Mouse (Mus musculus): ENCODE measurements around the gene Rad51d. TPM values are rescaled to one million over a fixed set of nuclear protein-coding genes. Genes with fewer than 3 reads are reported as not detected.
A peak's percentile ranks its signal among the peaks of the same experiment; 100 is the strongest.

Gene Rad51d
- polyA plus RNA-seq, 1 experiment from 2014 or later = 11.7 TPM

GRCm38 (mm10) chr11:82910679-82911389 lies 20.4 kb upstream of the Rad51d start:
- Histone ChIP-seq H3K4me3 (no peak overlapping the region), H3K36me3 (peaks cover 7% of the 10 kb centered on the region), H3K27ac (no peak overlapping the region), H3K27me3 (peaks cover 11% of the 10 kb centered on the region), H3K9ac (no peak overlapping the region), H3K4me1 (peaks cover 14% of the 10 kb centered on the region), H3K9me3 (no peaks in the 10 kb centered on the region), H3K4me2 (no peak overlapping the region)
- ATAC-seq (ENCODE audit: insufficient number of reproducible peaks, insufficient read depth, low FRiP score, low TSS enrichment, low read depth) = no peak
- whole genome bisulfite sequencing = 78% methylated on average over 11 of the region's 11 CpGs

GRCm38 (mm10) chr11:82910250-82910649 lies 19.8 kb upstream of the Rad51d start, which contains the start of gene Unc45b:
Gene Unc45b, plus strand, starts transcription at chr11:82910550.
- Histone ChIP-seq H3K4me1 (peaks cover 12% of the 10 kb centered on the region), H3K4me2 (no peak within 1 kb of the TSS), H3K9me3 (no peaks in the 10 kb centered on the region), H3K9ac (no peak within 1 kb of the TSS), H3K4me3 (no peak within 1 kb of the TSS), H3K36me3 (peaks cover 13% of the 10 kb centered on the region), H3K27ac (no peak within 1 kb of the TSS), H3K27me3 (peaks cover 11% of the 10 kb centered on the region)
- WGBS = 88% methylated on average over 4 of the region's 4 CpGs
- ATAC-seq (ENCODE audit: insufficient number of reproducible peaks, insufficient read depth, low FRiP score, low TSS enrichment, low read depth) = no peak

GRCm38 (mm10) chr11:82908608-82908989 lies 18.2 kb upstream of the Rad51d start:
- Histone ChIP-seq H3K4me1 (peaks cover 7% of the 10 kb centered on the region), H3K9ac (peak overlapping the region; percentile 90), H3K36me3 (peaks cover 30% of the 10 kb centered on the region), H3K27ac (no peak overlapping the region), H3K9me3 (no peaks in the 10 kb centered on the region), H3K4me2 (peak overlapping the region; percentile 76), H3K27me3 (peaks cover 4% of the 10 kb centered on the region; the same call in 1 of the 2 replicates), H3K4me3 (peak overlapping the region; percentile 89)
- 66% methylated on average over 9 of the region's 10 CpGs for WGBS
- no peak for ATAC-seq (ENCODE audit: insufficient number of reproducible peaks, insufficient read depth, low FRiP score, low TSS enrichment, low read depth)

GRCm38 (mm10) chr11:82907651-82908607 lies 17.5 kb upstream of the Rad51d start, which contains the start of gene Nle1:
Gene Nle1, minus strand, starts transcription at chr11:82908411.
- H3K4me2 ChIP-seq = peak within 1 kb of the TSS; percentile 76
- H3K27ac ChIP-seq = no peak within 1 kb of the TSS
- H3K36me3 ChIP-seq = peaks cover 36% of the 10 kb centered on the region
- ATAC-seq (ENCODE audit: insufficient number of reproducible peaks, insufficient read depth, low FRiP score, low TSS enrichment, low read depth) = 0 out of 2 replicates have a peak, but pooled peaks have one; percentile 71
- 1% methylated on average over 73 of the region's 73 CpGs for WGBS
- peak within 1 kb of the TSS; percentile 90 for H3K9ac ChIP-seq
- no peaks in the 10 kb centered on the region for H3K9me3 ChIP-seq
- H3K27me3 ChIP-seq = no peaks in the 10 kb centered on the region
- peaks cover 7% of the 10 kb centered on the region for H3K4me1 ChIP-seq
- H3K4me3 ChIP-seq = peak within 1 kb of the TSS; percentile 89

GRCm38 (mm10) chr11:82905816-82906215 lies 15.4 kb upstream of the Rad51d start:
- H3K9ac ChIP-seq = no peak overlapping the region
- 94% methylated on average over 5 of the region's 5 CpGs for WGBS
- ATAC-seq (ENCODE audit: insufficient number of reproducible peaks, insufficient read depth, low FRiP score, low TSS enrichment, low read depth) = no peak
- peaks cover 7% of the 10 kb centered on the region for H3K4me1 ChIP-seq
- no peaks in the 10 kb centered on the region for H3K27me3 ChIP-seq
- H3K36me3 ChIP-seq = peaks cover 57% of the 10 kb centered on the region
- no peak overlapping the region for H3K4me2 ChIP-seq
- H3K27ac ChIP-seq = no peak overlapping the region
- H3K4me3 ChIP-seq = no peak overlapping the region
- no peaks in the 10 kb centered on the region for H3K9me3 ChIP-seq

GRCm38 (mm10) chr11:82904952-82905351 lies 14.5 kb upstream of the Rad51d start:
- Histone ChIP-seq H3K4me1 (peaks cover 7% of the 10 kb centered on the region), H3K27me3 (no peaks in the 10 kb centered on the region), H3K4me3 (no peak overlapping the region), H3K36me3 (peaks cover 66% of the 10 kb centered on the region), H3K9ac (no peak overlapping the region), H3K4me2 (no peak overlapping the region), H3K27ac (no peak overlapping the region), H3K9me3 (no peaks in the 10 kb centered on the region)
- WGBS = 62% methylated on average over 8 of the region's 8 CpGs
- no peak for ATAC-seq (ENCODE audit: insufficient number of reproducible peaks, insufficient read depth, low FRiP score, low TSS enrichment, low read depth)

- no peak overlapping the region for H3K9ac ChIP-seq
- H3K4me1 ChIP-seq = no peaks in the 10 kb centered on the region
- no peaks in the 10 kb centered on the region for H3K27me3 ChIP-seq
- no peak overlapping the region for H3K27ac ChIP-seq
- 92% methylated on average over 20 of the region's 20 CpGs for WGBS
- H3K4me2 ChIP-seq = no peak overlapping the region
- no peak for ATAC-seq (ENCODE audit: insufficient number of reproducible peaks, insufficient read depth, low FRiP score, low TSS enrichment, low read depth)
- H3K9me3 ChIP-seq = no peaks in the 10 kb centered on the region
- peaks cover 86% of the 10 kb centered on the region for H3K36me3 ChIP-seq
- H3K4me3 ChIP-seq = no peak overlapping the region
Observed at GRCm38 (mm10) chr11:82901606-82902310, 11.3 kb upstream of the Rad51d start.

- H3K9me3 ChIP-seq = no peaks in the 10 kb centered on the region
- no peak overlapping the region for H3K4me2 ChIP-seq
- no peaks in the 10 kb centered on the region for H3K4me1 ChIP-seq
- WGBS = 95% methylated on average over 5 of the region's 5 CpGs
- H3K27me3 ChIP-seq = no peaks in the 10 kb centered on the region
- peaks cover 68% of the 10 kb centered on the region for H3K36me3 ChIP-seq
- H3K4me3 ChIP-seq = no peak overlapping the region
- H3K27ac ChIP-seq = no peak overlapping the region
- ATAC-seq (ENCODE audit: insufficient number of reproducible peaks, insufficient read depth, low FRiP score, low TSS enrichment, low read depth) = no peak
- H3K9ac ChIP-seq = no peak overlapping the region
Observed at GRCm38 (mm10) chr11:82899720-82900119, 9.3 kb upstream of the Rad51d start.

- no peaks in the 10 kb centered on the region for H3K4me1 ChIP-seq
- no peaks in the 10 kb centered on the region for H3K9me3 ChIP-seq
- H3K27me3 ChIP-seq = no peaks in the 10 kb centered on the region
- H3K4me3 ChIP-seq = no peak overlapping the region
- no peak for ATAC-seq (ENCODE audit: insufficient number of reproducible peaks, insufficient read depth, low FRiP score, low TSS enrichment, low read depth)
- no peak overlapping the region for H3K4me2 ChIP-seq
- H3K27ac ChIP-seq = no peak overlapping the region
- WGBS = 92% methylated on average over 10 of the region's 10 CpGs
- H3K36me3 ChIP-seq = peaks cover 46% of the 10 kb centered on the region
- no peak overlapping the region for H3K9ac ChIP-seq
Observed at GRCm38 (mm10) chr11:82897478-82897877, 7.1 kb upstream of the Rad51d start.

GRCm38 (mm10) chr11:82891936-82892335 lies 1.5 kb upstream of the Rad51d start, which contains the start of gene Fndc8:
Gene Fndc8, plus strand, starts transcription at chr11:82892124.
- Histone ChIP-seq H3K9me3 (no peaks in the 10 kb centered on the region), H3K36me3 (no peaks in the 10 kb centered on the region), H3K4me1 (peaks cover 17% of the 10 kb centered on the region), H3K4me2 (no peak within 1 kb of the TSS), H3K4me3 (no peak within 1 kb of the TSS), H3K27me3 (0 out of 2 replicates have a peak, but pooled peaks cover 5% of the 10 kb centered on the region), H3K9ac (peak within 1 kb of the TSS; percentile 12; the same call in 1 of the 2 replicates), H3K27ac (no peak within 1 kb of the TSS)
- ATAC-seq (ENCODE audit: insufficient number of reproducible peaks, insufficient read depth, low FRiP score, low TSS enrichment, low read depth) = no peak
- WGBS = 62% methylated on average over 7 of the region's 7 CpGs

Data from embryonic facial prominence, embryonic 13.5 days (tissue).